Mouse (Mus musculus) hindbrain, embryonic 10.5 days (tissue): ENCODE results near the gene Gm11027. TPM values are rescaled to one million over a fixed set of nuclear protein-coding genes. Genes with fewer than 3 reads are reported as not detected.

ENCODE experiments used
- DNase-seq: peaks from one replicate; pipeline ENCODE4 v3.0.0-alpha.2; 2017; ENCODE audit warnings: low spot score
- H3K27ac ChIP-seq: fragments of 300-500 bp; sonication (generic); 2 replicates; pipeline ENCODE4 v1.5.1; 2016; ENCODE audit warnings: mild to moderate bottlenecking, moderate library complexity
- H3K27me3 ChIP-seq: fragments of 300-500 bp; sonication (generic); 2 replicates; pipeline ENCODE4 v1.6.1; 2016; ENCODE audit warnings: mild to moderate bottlenecking; ENCODE audit not compliant: poor library complexity, insufficient read depth, severe bottlenecking
- H3K36me3 ChIP-seq: fragments of 300-500 bp; sonication (generic); 2 replicates; pipeline ENCODE4 v1.6.1; 2016; ENCODE audit warnings: mild to moderate bottlenecking, moderate library complexity
- H3K4me1 ChIP-seq: fragments of 300-500 bp; sonication (generic); replicated peaks from 2 replicates; pipeline ENCODE4 v1.6.1; 2016; ENCODE audit warnings: mild to moderate bottlenecking
- H3K4me3 ChIP-seq: fragments of 300-500 bp; sonication (generic); 2 replicates; pipeline ENCODE4 v1.5.1; 2016; ENCODE audit warnings: mild to moderate bottlenecking, moderate library complexity
- H3K9me3 ChIP-seq: fragments of 300-500 bp; sonication (generic); 2 replicates; pipeline ENCODE4 v1.6.1; 2016; ENCODE audit warnings: mild to moderate bottlenecking, moderate library complexity
- WGBS: fragments of 180-500 bp; shearing (Covaris S2); methylation state at CpG from one replicate; pipeline ENCODE4 v1.1.7; 2016; 5-methylcytosine and 5-hydroxymethylcytosine counted together
- polyA plus RNA-seq: library from polyadenylated mRNA; unstranded; fragments of >200 nt; fragmentation: Nextera tagmentation; extraction: Ambion mirVana; gene quantifications from 2 replicates; pipeline ENCODE4 v1.2.1, GENCODE M21; 2016

Gene Gm11027
- polyA plus RNA-seq, 1 experiment from 2014 or later, result not detected

DNA sequence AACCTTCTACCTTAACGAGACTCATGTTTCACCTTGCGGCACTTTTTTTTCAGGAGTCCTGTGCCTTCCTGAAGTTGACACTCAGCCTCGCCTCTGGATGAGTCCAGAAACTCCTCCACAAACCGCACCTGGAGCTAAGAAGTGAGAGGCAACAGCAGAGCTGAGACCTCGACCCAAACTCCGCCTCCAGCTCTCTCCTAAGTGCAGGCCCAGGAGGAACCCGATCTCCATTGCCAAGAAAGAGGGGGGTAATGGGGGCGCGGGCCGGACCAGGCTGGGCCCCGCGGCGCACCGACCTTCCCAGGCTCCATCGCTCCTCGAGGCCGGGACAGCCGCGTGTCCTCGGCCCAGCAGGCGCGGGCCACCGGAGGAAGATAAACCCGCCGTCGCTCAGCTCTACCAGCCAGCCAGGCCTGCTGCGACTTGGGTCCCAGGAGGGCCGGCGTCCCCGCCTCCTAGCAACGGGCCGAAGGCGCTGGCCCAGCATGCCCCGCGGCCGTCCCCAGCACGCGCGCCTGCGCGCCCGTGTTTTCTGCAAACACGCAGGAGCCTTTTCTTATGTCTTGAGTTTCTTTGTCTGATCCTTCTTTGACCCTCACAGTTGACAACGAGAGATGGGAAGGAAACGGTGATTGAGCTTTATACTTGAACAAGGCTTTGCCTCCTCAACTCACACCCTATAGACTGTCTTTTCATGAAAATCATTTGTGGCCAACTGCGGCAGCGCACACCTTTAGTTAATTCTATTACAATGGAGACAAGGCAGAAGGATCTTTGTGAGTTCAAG lies 12.4 kb upstream of the Gm11027 start, which contains the start of gene Wdr60:
Wdr60 (minus strand) TSS at position 468 of the 787 bp plus-strand sequence.
- Histone ChIP-seq H3K36me3 (no peaks in the 10 kb centered on the region), H3K4me3 (peak within 1 kb of the TSS; percentile 72), H3K27me3 (no peaks in the 10 kb centered on the region), H3K27ac (peak within 1 kb of the TSS; percentile 91), H3K9me3 (no peaks in the 10 kb centered on the region), H3K4me1 (peaks cover 16% of the 10 kb centered on the region)
- peak; percentile 92 for DNase-seq
- WGBS, result 4% methylated on average over 47 of the region's 47 CpGs

DNA sequence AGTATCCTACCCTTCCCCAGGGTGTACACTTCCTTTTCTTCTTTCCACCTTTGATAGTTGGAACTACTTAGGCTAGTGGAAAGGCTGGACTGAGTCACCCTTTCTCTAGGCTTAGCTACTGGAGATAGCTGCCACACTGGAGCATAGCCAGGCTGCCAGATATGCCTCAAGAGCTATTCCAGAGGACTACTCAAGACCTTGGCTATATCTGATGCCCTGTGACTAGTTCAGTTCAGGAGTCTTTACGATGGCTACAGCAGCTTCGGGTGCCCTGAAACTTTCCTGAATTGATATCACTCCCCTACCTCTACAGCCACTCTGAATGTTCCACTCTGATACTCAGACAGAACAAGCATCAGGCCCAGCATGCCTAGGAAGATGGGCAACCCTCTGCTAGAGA lies 10.4 kb upstream of the Gm11027 start:
- no peaks in the 10 kb centered on the region for H3K36me3 ChIP-seq
- peaks cover 16% of the 10 kb centered on the region for H3K4me1 ChIP-seq
- H3K27me3 ChIP-seq, result no peaks in the 10 kb centered on the region
- H3K4me3 ChIP-seq, result no peak overlapping the region
- no peaks in the 10 kb centered on the region for H3K9me3 ChIP-seq
- WGBS, result 90% methylated on average over 2 of the region's 2 CpGs
- DNase-seq, result no peak
- no peak overlapping the region for H3K27ac ChIP-seq

DNA sequence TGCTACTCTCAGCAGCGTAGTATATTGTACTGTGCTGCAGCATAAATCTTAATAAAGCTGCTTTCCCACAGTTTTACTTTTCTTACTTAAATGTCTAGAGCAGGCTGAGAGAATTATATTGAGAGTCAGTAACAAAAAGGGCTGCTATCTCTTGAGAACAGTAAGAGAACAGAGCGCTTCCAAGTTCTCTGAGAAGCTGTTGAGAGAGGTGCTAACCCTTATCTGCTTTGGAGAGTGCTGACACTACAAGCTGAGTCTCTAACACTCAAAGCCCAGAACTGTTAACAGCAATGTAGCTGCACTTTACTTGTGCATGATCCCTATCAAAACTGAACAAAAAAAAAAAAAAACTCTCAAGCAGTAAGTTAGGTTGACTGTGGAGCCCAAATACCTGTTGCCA lies 9.9 kb upstream of the Gm11027 start:
- Histone ChIP-seq H3K9me3 (no peaks in the 10 kb centered on the region), H3K4me1 (peaks cover 16% of the 10 kb centered on the region), H3K27me3 (no peaks in the 10 kb centered on the region), H3K27ac (no peak overlapping the region), H3K4me3 (no peak overlapping the region), H3K36me3 (no peaks in the 10 kb centered on the region)
- 82% methylated on average over 2 of the region's 2 CpGs for WGBS
- no peak for DNase-seq

- H3K4me3 ChIP-seq, result no peak overlapping the region
- no peaks in the 10 kb centered on the region for H3K36me3 ChIP-seq
- DNase-seq, result no peak
- WGBS, result 83% methylated on average over 5 of the region's 5 CpGs
- no peaks in the 10 kb centered on the region for H3K27me3 ChIP-seq
- no peak overlapping the region for H3K27ac ChIP-seq
- H3K9me3 ChIP-seq, result no peaks in the 10 kb centered on the region
- no peaks in the 10 kb centered on the region for H3K4me1 ChIP-seq
Measured at GRCm38 (mm10) chr12:116269450-116269849, 5.7 kb upstream of the Gm11027 start.

- Histone ChIP-seq H3K27me3 (no peaks in the 10 kb centered on the region), H3K36me3 (no peaks in the 10 kb centered on the region), H3K27ac (no peak overlapping the region), H3K4me1 (no peaks in the 10 kb centered on the region), H3K4me3 (no peak overlapping the region), H3K9me3 (no peaks in the 10 kb centered on the region)
- 91% methylated on average over 1 of the region's 1 CpGs for WGBS
- no peak for DNase-seq
Measured at GRCm38 (mm10) chr12:116270538-116270937, 4.6 kb upstream of the Gm11027 start.

DNA sequence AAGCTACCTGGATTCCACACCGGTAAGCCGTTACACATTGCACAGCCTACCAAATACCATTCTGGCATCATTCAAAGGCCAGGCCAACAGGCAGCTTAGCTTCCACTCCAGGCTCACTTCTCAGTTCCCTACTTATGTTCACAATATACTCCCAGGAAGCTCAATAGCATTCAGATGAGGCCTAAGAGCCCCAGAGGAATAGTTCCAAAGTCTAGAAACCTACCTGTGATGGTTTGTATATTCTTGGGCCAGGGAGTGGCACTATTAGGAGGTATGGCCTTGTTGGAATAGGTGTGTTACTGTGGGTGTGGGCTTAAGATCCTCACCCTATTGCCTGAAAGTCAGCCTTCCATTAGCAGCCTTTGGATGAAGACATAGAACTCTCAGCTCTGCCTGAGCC lies 4.1 kb upstream of the Gm11027 start:
- Histone ChIP-seq H3K9me3 (no peaks in the 10 kb centered on the region), H3K4me1 (no peaks in the 10 kb centered on the region), H3K27me3 (no peaks in the 10 kb centered on the region), H3K4me3 (no peak overlapping the region), H3K36me3 (no peaks in the 10 kb centered on the region), H3K27ac (no peak overlapping the region)
- DNase-seq, result no peak
- WGBS, result 95% methylated on average over 2 of the region's 2 CpGs

DNA sequence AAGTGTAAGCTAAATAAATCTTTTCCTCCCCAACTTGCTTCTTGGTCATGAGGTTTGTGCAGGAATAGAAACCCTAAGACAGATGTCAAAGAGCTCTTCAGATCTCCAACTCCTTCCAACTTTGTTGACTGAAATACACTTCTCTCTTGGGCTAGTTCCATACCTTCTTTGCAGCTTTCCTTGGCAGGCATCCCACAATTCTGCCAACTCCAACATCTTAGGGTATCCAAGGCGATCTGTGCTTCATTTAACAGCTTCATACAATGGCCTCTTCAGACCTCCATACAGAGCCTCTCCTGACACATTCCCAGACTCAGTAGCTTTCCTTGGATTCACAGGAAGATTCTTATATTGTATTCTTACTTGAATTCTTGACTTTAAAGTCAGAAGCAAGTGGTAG lies 1.5 kb upstream of the Gm11027 start:
- no peak for DNase-seq
- no peak overlapping the region for H3K27ac ChIP-seq
- no peaks in the 10 kb centered on the region for H3K27me3 ChIP-seq
- H3K36me3 ChIP-seq, result no peaks in the 10 kb centered on the region
- H3K4me1 ChIP-seq, result no peaks in the 10 kb centered on the region
- H3K4me3 ChIP-seq, result no peak overlapping the region
- H3K9me3 ChIP-seq, result no peaks in the 10 kb centered on the region
- 63% methylated on average over 1 of the region's 1 CpGs for WGBS

- H3K36me3 ChIP-seq, result no peaks in the 10 kb centered on the region
- peaks cover 5% of the 10 kb centered on the region; the same call in 1 of the 2 replicates for H3K4me1 ChIP-seq
- no peak overlapping the region for H3K27ac ChIP-seq
- H3K4me3 ChIP-seq, result no peak overlapping the region
- DNase-seq, result no peak
- no peaks in the 10 kb centered on the region for H3K9me3 ChIP-seq
- 89% methylated on average over 4 of the region's 4 CpGs for WGBS
- no peaks in the 10 kb centered on the region for H3K27me3 ChIP-seq
Measured at GRCm38 (mm10) chr12:116275631-116276030, 445 bp downstream of the Gm11027 start.

DNA sequence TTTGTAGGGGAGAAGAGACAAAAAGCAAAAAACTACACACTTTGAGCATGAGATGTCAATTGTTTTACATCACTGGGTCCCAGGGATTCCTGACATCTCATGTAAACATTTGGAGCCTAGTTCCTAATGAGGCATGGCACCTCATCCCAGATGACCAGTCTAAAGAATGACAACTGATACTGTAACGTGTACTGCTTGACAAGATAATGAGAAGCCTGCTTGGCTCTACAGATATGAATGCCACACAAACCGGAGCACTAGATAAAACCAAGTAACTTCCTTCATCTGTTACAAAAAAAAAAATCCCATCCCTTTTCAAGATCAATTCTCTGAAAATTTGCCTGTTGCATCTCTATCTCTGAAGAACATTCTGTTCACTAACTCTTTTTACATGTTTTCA lies 1.8 kb downstream of the Gm11027 start:
- 85% methylated on average over 2 of the region's 2 CpGs for WGBS
- Histone ChIP-seq H3K36me3 (no peaks in the 10 kb centered on the region), H3K27ac (no peak overlapping the region), H3K4me3 (no peak overlapping the region), H3K27me3 (no peaks in the 10 kb centered on the region), H3K9me3 (no peaks in the 10 kb centered on the region), H3K4me1 (peaks cover 8% of the 10 kb centered on the region)
- no peak for DNase-seq

- DNase-seq, result no peak
- Histone ChIP-seq H3K4me3 (no peak overlapping the region), H3K9me3 (no peaks in the 10 kb centered on the region), H3K27me3 (no peaks in the 10 kb centered on the region), H3K27ac (no peak overlapping the region), H3K36me3 (no peaks in the 10 kb centered on the region), H3K4me1 (peaks cover 17% of the 10 kb centered on the region)
- 88% methylated on average over 1 of the region's 1 CpGs for WGBS
Measured at GRCm38 (mm10) chr12:116278541-116278940, 3.4 kb downstream of the Gm11027 start.

GRCm38 (mm10) chr12:116279181-116279580 lies 4.0 kb downstream of the Gm11027 start:
- Histone ChIP-seq H3K4me1 (peaks cover 17% of the 10 kb centered on the region), H3K27me3 (no peaks in the 10 kb centered on the region), H3K9me3 (no peaks in the 10 kb centered on the region), H3K36me3 (no peaks in the 10 kb centered on the region), H3K27ac (no peak overlapping the region), H3K4me3 (no peak overlapping the region)
- 89% methylated on average over 2 of the region's 2 CpGs for WGBS
- no peak for DNase-seq

- WGBS, result 1% methylated on average over 7 of the region's 7 CpGs
- Histone ChIP-seq H3K27ac (peak overlapping the region; percentile 96), H3K4me3 (peak overlapping the region; percentile 97), H3K27me3 (no peaks in the 10 kb centered on the region), H3K9me3 (no peaks in the 10 kb centered on the region), H3K36me3 (no peaks in the 10 kb centered on the region), H3K4me1 (peaks cover 17% of the 10 kb centered on the region)
- no peak for DNase-seq
Measured at GRCm38 (mm10) chr12:116280149-116280652, 5.0 kb downstream of the Gm11027 start.

DNA sequence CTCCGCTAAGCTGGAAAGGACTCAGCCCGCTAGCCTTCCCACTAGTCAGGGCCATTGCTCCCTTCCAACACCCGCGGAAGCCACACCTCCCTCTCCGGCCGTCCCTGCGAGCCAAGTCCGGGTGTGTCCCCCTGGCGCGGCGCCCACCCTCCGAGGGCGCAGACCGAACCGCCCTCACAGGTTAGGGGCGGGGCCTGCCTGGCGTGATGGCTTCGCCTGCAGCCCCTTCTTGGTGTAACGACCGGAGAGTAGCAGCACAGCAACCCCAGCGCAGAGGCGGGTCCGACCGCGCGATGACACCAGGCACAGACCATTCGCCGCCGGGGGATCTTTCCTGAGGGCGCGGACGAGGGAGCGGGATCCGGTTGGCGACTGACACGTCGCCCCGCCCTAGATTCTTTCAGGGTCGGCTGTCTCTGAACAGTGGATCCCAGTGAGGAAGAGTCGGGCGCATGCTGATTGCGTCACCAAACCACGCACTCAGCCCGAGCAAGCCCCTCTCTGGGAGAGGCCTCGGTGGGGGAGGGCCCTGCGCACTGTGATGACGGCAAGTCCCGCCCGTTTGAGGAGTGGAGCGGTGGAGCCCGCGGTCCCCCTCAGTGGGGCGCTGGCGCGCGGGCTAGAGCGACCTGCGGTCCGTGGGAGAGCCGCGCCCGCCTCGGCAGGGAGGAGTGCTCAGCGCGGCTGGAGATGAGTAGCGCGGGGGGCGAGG lies 5.6 kb downstream of the Gm11027 start, which contains the start of gene Esyt2:
Esyt2 (plus strand) TSS at position 544 of the 712 bp plus-strand sequence.
- no peaks in the 10 kb centered on the region for H3K27me3 ChIP-seq
- H3K4me1 ChIP-seq, result peaks cover 17% of the 10 kb centered on the region
- DNase-seq, result peak; percentile 100
- WGBS, result under 1% methylated on average over 68 of the region's 68 CpGs
- no peaks in the 10 kb centered on the region for H3K36me3 ChIP-seq
- peak within 1 kb of the TSS; percentile 97 for H3K4me3 ChIP-seq
- H3K27ac ChIP-seq, result peak within 1 kb of the TSS; percentile 96
- H3K9me3 ChIP-seq, result no peaks in the 10 kb centered on the region
